Mouse (Mus musculus): ENCODE results near the gene Dlk1. TPM values are rescaled to one million over a fixed set of nuclear protein-coding genes. Genes with fewer than 3 reads are reported as not detected.
"Not testable (repeated sequence)": the region's sequence is repeated elsewhere in the genome, so short reads cannot be mapped to it uniquely, and the experiment has no call there.

Gene Dlk1
- polyA plus RNA-seq, 1 experiment = 0.44 TPM

GRCm38 (mm10) chr12:109469793-109470192, 17.2 kb downstream of the Dlk1 start:
- TF ChIP-seq CTCF (IDR thresholded peaks at IDR 0.05; ENCODE audit: insufficient read depth, low read length) = no peak
- TF ChIP-seq POLR2A (IDR thresholded peaks at IDR 0.05; ENCODE audit: borderline replicate concordance, extremely low read depth, low read depth, low read length) = no peak
- Histone ChIP-seq H3K4me1 (ENCODE audit: control insufficient read depth, insufficient read depth, low read length) (no peaks in the 10 kb centered on the region), H3K4me3 (replicated peaks; ENCODE audit: extremely low read depth, low read depth, low read length) (no peak overlapping the region)
- no peak for DNase-seq
- WGBS = 79% methylated on average over 8 of the region's 8 CpGs

GRCm38 (mm10) chr12:109472627-109473026, 20.0 kb downstream of the Dlk1 start:
- DNase-seq = no peak
- no peak overlapping the region for H3K4me3 ChIP-seq (replicated peaks; ENCODE audit: extremely low read depth, low read depth, low read length)
- TF ChIP-seq CTCF (IDR thresholded peaks at IDR 0.05; ENCODE audit: insufficient read depth, low read length) = no peak
- no peak for TF ChIP-seq POLR2A (IDR thresholded peaks at IDR 0.05; ENCODE audit: borderline replicate concordance, extremely low read depth, low read depth, low read length)

GRCm38 (mm10) chr12:109473575-109473976, 21.0 kb downstream of the Dlk1 start:
- H3K4me3 ChIP-seq (replicated peaks; ENCODE audit: extremely low read depth, low read depth, low read length) = no peak overlapping the region
- TF ChIP-seq CTCF (IDR thresholded peaks at IDR 0.05; ENCODE audit: insufficient read depth, low read length) (no peak), POLR2A (IDR thresholded peaks at IDR 0.05; ENCODE audit: borderline replicate concordance, extremely low read depth, low read depth, low read length) (no peak)
- 10% methylated on average over 6 of the region's 6 CpGs for WGBS
- H3K4me1 ChIP-seq (ENCODE audit: control insufficient read depth, insufficient read depth, low read length) = no peaks in the 10 kb centered on the region
- no peak for DNase-seq

More at GRCm38 (mm10) chr12:109472627-109473026, 20.0 kb downstream of the Dlk1 start:
- WGBS = 83% methylated on average over 11 of the region's 11 CpGs
- H3K4me1 ChIP-seq (ENCODE audit: control insufficient read depth, insufficient read depth, low read length) = no peaks in the 10 kb centered on the region

- WGBS = 66% methylated on average over 9 of the region's 9 CpGs
- TF ChIP-seq POLR2A (IDR thresholded peaks at IDR 0.05; ENCODE audit: borderline replicate concordance, extremely low read depth, low read depth, low read length) (no peak), CTCF (IDR thresholded peaks at IDR 0.05; ENCODE audit: insufficient read depth, low read length) (no peak)
- Histone ChIP-seq H3K4me3 (replicated peaks; ENCODE audit: extremely low read depth, low read depth, low read length) (no peak overlapping the region), H3K4me1 (ENCODE audit: control insufficient read depth, insufficient read depth, low read length) (no peaks in the 10 kb centered on the region)
- DNase-seq = no peak
Measured at GRCm38 (mm10) chr12:109474187-109474606, 21.6 kb downstream of the Dlk1 start.

GRCm38 (mm10) chr12:109475501-109475900, 22.9 kb downstream of the Dlk1 start:
- 81% methylated on average over 4 of the region's 4 CpGs for whole genome bisulfite sequencing
- Histone ChIP-seq H3K4me3 (replicated peaks; ENCODE audit: extremely low read depth, low read depth, low read length) (no peak overlapping the region), H3K4me1 (ENCODE audit: control insufficient read depth, insufficient read depth, low read length) (no peaks in the 10 kb centered on the region)
- TF ChIP-seq POLR2A (IDR thresholded peaks at IDR 0.05; ENCODE audit: borderline replicate concordance, extremely low read depth, low read depth, low read length) = no peak
- TF ChIP-seq CTCF (IDR thresholded peaks at IDR 0.05; ENCODE audit: insufficient read depth, low read length) = no peak
- no peak for DNase-seq

- H3K4me3 ChIP-seq (replicated peaks; ENCODE audit: extremely low read depth, low read depth, low read length); DNase-seq; H3K4me1 ChIP-seq (ENCODE audit: control insufficient read depth, insufficient read depth, low read length): not testable (repeated sequence)
- WGBS = 59% methylated on average over 1 of the region's 1 CpGs
Measured at GRCm38 (mm10) chr12:109486525-109486924, 33.9 kb downstream of the Dlk1 start.

- 79% methylated on average over 3 of the region's 3 CpGs for WGBS
- DNase-seq = no peak
- Histone ChIP-seq H3K4me3 (replicated peaks; ENCODE audit: extremely low read depth, low read depth, low read length) (no peak overlapping the region), H3K4me1 (ENCODE audit: control insufficient read depth, insufficient read depth, low read length) (no peaks in the 10 kb centered on the region)
- TF ChIP-seq POLR2A (IDR thresholded peaks at IDR 0.05; ENCODE audit: borderline replicate concordance, extremely low read depth, low read depth, low read length) = no peak
- no peak for TF ChIP-seq CTCF (IDR thresholded peaks at IDR 0.05; ENCODE audit: insufficient read depth, low read length)
Measured at GRCm38 (mm10) chr12:109491701-109492100, 39.1 kb downstream of the Dlk1 start.

GRCm38 (mm10) chr12:109493381-109493780, 40.8 kb downstream of the Dlk1 start:
- H3K4me1 ChIP-seq (ENCODE audit: control insufficient read depth, insufficient read depth, low read length) = no peaks in the 10 kb centered on the region
- TF ChIP-seq CTCF (IDR thresholded peaks at IDR 0.05; ENCODE audit: insufficient read depth, low read length) = no peak
- TF ChIP-seq POLR2A (IDR thresholded peaks at IDR 0.05; ENCODE audit: borderline replicate concordance, extremely low read depth, low read depth, low read length) = no peak
- WGBS = 93% methylated on average over 9 of the region's 9 CpGs
- no peak for DNase-seq
- no peak overlapping the region for H3K4me3 ChIP-seq (replicated peaks; ENCODE audit: extremely low read depth, low read depth, low read length)

GRCm38 (mm10) chr12:109495016-109495644, 42.5 kb downstream of the Dlk1 start:
- WGBS = 58% methylated on average over 20 of the region's 20 CpGs
- Histone ChIP-seq H3K4me3 (replicated peaks; ENCODE audit: extremely low read depth, low read depth, low read length) (no peak overlapping the region), H3K4me1 (ENCODE audit: control insufficient read depth, insufficient read depth, low read length) (no peaks in the 10 kb centered on the region)
- TF ChIP-seq POLR2A (IDR thresholded peaks at IDR 0.05; ENCODE audit: borderline replicate concordance, extremely low read depth, low read depth, low read length) = no peak
- no peak for TF ChIP-seq CTCF (IDR thresholded peaks at IDR 0.05; ENCODE audit: insufficient read depth, low read length)
- no peak for DNase-seq

- WGBS = 74% methylated on average over 6 of the region's 6 CpGs
- no peak for DNase-seq
- TF ChIP-seq CTCF (IDR thresholded peaks at IDR 0.05; ENCODE audit: insufficient read depth, low read length) = no peak
- no peak for TF ChIP-seq POLR2A (IDR thresholded peaks at IDR 0.05; ENCODE audit: borderline replicate concordance, extremely low read depth, low read depth, low read length)
- no peaks in the 10 kb centered on the region for H3K4me1 ChIP-seq (ENCODE audit: control insufficient read depth, insufficient read depth, low read length)
- no peak overlapping the region for H3K4me3 ChIP-seq (replicated peaks; ENCODE audit: extremely low read depth, low read depth, low read length)
Measured at GRCm38 (mm10) chr12:109496397-109496796, 43.8 kb downstream of the Dlk1 start.
